Mouse (Mus musculus) intestine, embryonic 14.5 days (tissue): ENCODE results near the gene Drc1. TPM values are rescaled to one million over a fixed set of nuclear protein-coding genes. Genes with fewer than 3 reads are reported as not detected.

Source experiments
- ATAC-seq: fragments of 200-750 bp; cut with Nextera tagmentation; replicated peaks from 2 replicates; pipeline ENCODE4 v1.8.0; 2017; ENCODE audit warnings: low read depth, moderate number of reproducible peaks, moderate TSS enrichment, moderate library complexity; ENCODE audit not compliant: low FRiP score, low TSS enrichment
- DNase-seq: peaks from one replicate; pipeline ENCODE4 v3.0.0-alpha.2; 2018; ENCODE audit warnings: low spot score
- H3K27ac ChIP-seq: fragments of 300-500 bp; sonication (generic); 2 replicates; pipeline ENCODE4 v1.5.1; 2014; ENCODE audit warnings: low read depth, mild to moderate bottlenecking, control low read depth
- H3K27me3 ChIP-seq: fragments of 300-500 bp; sonication (generic); replicated peaks from 2 replicates; pipeline ENCODE4 v1.6.1; 2014; ENCODE audit warnings: low read length, control low read depth; ENCODE audit not compliant: control insufficient read depth, insufficient read depth
- H3K36me3 ChIP-seq: fragments of 300-500 bp; sonication (generic); 2 replicates; pipeline ENCODE4 v1.6.1; 2014; ENCODE audit warnings: low read length, control low read depth; ENCODE audit not compliant: control insufficient read depth, insufficient read depth
- H3K4me1 ChIP-seq: fragments of 300-500 bp; sonication (generic); replicated peaks from 2 replicates; pipeline ENCODE4 v1.6.1; 2014; ENCODE audit warnings: low read length, control low read depth, mixed read lengths; ENCODE audit not compliant: control insufficient read depth, insufficient read depth
- H3K4me2 ChIP-seq: fragments of 300-500 bp; sonication (generic); 2 replicates; pipeline ENCODE4 v1.6.1; 2014; ENCODE audit warnings: low read length
- H3K4me3 ChIP-seq: fragments of 300-500 bp; sonication (generic); 2 replicates; pipeline ENCODE4 v1.5.1; 2014; ENCODE audit warnings: low read depth, low read length, control low read depth, mixed read lengths
- H3K9ac ChIP-seq: fragments of 300-500 bp; sonication (generic); 2 replicates; pipeline ENCODE4 v1.6.1; 2014; ENCODE audit warnings: mild to moderate bottlenecking, low read length
- H3K9me3 ChIP-seq: fragments of 300-500 bp; sonication (generic); 2 replicates; pipeline ENCODE4 v1.6.1; 2016; ENCODE audit warnings: low read length, control low read depth; ENCODE audit not compliant: control insufficient read depth
- WGBS: fragments of 180-500 bp; shearing (Covaris S2); extraction: QIAGEN DNeasy Blood & Tissue Kit; methylation state at CpG from one replicate; pipeline ENCODE4 v1.1.7; 2014; 5-methylcytosine and 5-hydroxymethylcytosine counted together
- polyA plus RNA-seq: library from polyadenylated mRNA; unstranded; fragments of >200 nt; fragmentation: Nextera tagmentation; extraction: Ambion mirVana; gene quantifications from 2 replicates; pipeline ENCODE4 v1.2.1, GENCODE M21; 2014

The Drc1 gene
- polyA plus RNA-seq, 1 experiment from 2014 or later = 0.46 TPM

GRCm38 (mm10) chr5:30382876-30383275 is 101.7 kb downstream of the Drc1 start:
- Histone ChIP-seq H3K9ac (no peak overlapping the region), H3K9me3 (no peaks in the 10 kb centered on the region), H3K27ac (no peak overlapping the region), H3K4me2 (no peak overlapping the region), H3K27me3 (no peaks in the 10 kb centered on the region), H3K4me3 (no peak overlapping the region), H3K36me3 (no peaks in the 10 kb centered on the region), H3K4me1 (0 out of 2 replicates have a peak, but pooled peaks cover 5% of the 10 kb centered on the region)
- WGBS = 35% methylated on average over 7 of the region's 7 CpGs
- DNase-seq = no peak
- no peak for ATAC-seq

- no peaks in the 10 kb centered on the region for H3K36me3 ChIP-seq
- no peaks in the 10 kb centered on the region for H3K27me3 ChIP-seq
- H3K9ac ChIP-seq = no peak overlapping the region
- 0 out of 2 replicates have a peak, but pooled peaks cover 4% of the 10 kb centered on the region for H3K4me1 ChIP-seq
- H3K9me3 ChIP-seq = no peaks in the 10 kb centered on the region
- no peak overlapping the region for H3K4me3 ChIP-seq
- WGBS = 77% methylated on average over 6 of the region's 6 CpGs
- H3K27ac ChIP-seq = no peak overlapping the region
- no peak for ATAC-seq
- DNase-seq = no peak
- H3K4me2 ChIP-seq = no peak overlapping the region
These were observed 106.5 kb downstream of the Drc1 start for GRCm38 (mm10) chr5:30387726-30388125.

GRCm38 (mm10) chr5:30389836-30390235 is 108.6 kb downstream of the Drc1 start:
- WGBS = 85% methylated on average over 5 of the region's 5 CpGs
- ATAC-seq (no peak), DNase-seq (no peak)
- Histone ChIP-seq H3K9ac (no peak overlapping the region), H3K4me2 (no peak overlapping the region), H3K27me3 (no peaks in the 10 kb centered on the region), H3K36me3 (no peaks in the 10 kb centered on the region), H3K27ac (no peak overlapping the region), H3K4me1 (no peaks in the 10 kb centered on the region), H3K4me3 (no peak overlapping the region), H3K9me3 (no peaks in the 10 kb centered on the region)

- Histone ChIP-seq H3K4me1 (no peaks in the 10 kb centered on the region), H3K27me3 (no peaks in the 10 kb centered on the region), H3K4me2 (no peak overlapping the region), H3K27ac (no peak overlapping the region), H3K36me3 (no peaks in the 10 kb centered on the region), H3K4me3 (no peak overlapping the region), H3K9me3 (no peaks in the 10 kb centered on the region), H3K9ac (no peak overlapping the region)
- 31% methylated on average over 7 of the region's 7 CpGs for WGBS
- ATAC-seq (peak; percentile 53; the same call in 1 of the 2 replicates), DNase-seq (peak; percentile 91)
These were observed 110.3 kb downstream of the Drc1 start for GRCm38 (mm10) chr5:30391473-30391872.

GRCm38 (mm10) chr5:30400521-30400920 is 119.3 kb downstream of the Drc1 start:
- no peak overlapping the region for H3K4me3 ChIP-seq

GRCm38 (mm10) chr5:30401165-30401564 is 120.0 kb downstream of the Drc1 start:
- Histone ChIP-seq H3K27me3 (no peaks in the 10 kb centered on the region), H3K36me3 (no peaks in the 10 kb centered on the region), H3K4me2 (no peak overlapping the region), H3K4me3 (no peak overlapping the region), H3K9me3 (0 out of 2 replicates have a peak, but pooled peaks cover 4% of the 10 kb centered on the region), H3K27ac (no peak overlapping the region), H3K4me1 (no peaks in the 10 kb centered on the region), H3K9ac (no peak overlapping the region)
- ATAC-seq = no peak
- 53% methylated on average over 8 of the region's 8 CpGs for WGBS
- no peak for DNase-seq

More at GRCm38 (mm10) chr5:30400521-30400920, 119.3 kb downstream of the Drc1 start:
- H3K9me3 ChIP-seq = 0 out of 2 replicates have a peak, but pooled peaks cover 4% of the 10 kb centered on the region
- no peaks in the 10 kb centered on the region for H3K4me1 ChIP-seq
- no peak overlapping the region for H3K4me2 ChIP-seq
- DNase-seq = no peak
- WGBS = 86% methylated on average over 5 of the region's 5 CpGs
- no peak overlapping the region for H3K27ac ChIP-seq
- no peak overlapping the region for H3K9ac ChIP-seq
- ATAC-seq = no peak
- H3K36me3 ChIP-seq = no peaks in the 10 kb centered on the region
- H3K27me3 ChIP-seq = no peaks in the 10 kb centered on the region

- H3K9me3 ChIP-seq = no peaks in the 10 kb centered on the region
- no peak for DNase-seq
- H3K27ac ChIP-seq = no peak overlapping the region
- no peak overlapping the region for H3K4me3 ChIP-seq
- H3K36me3 ChIP-seq = no peaks in the 10 kb centered on the region
- H3K9ac ChIP-seq = no peak overlapping the region
- 19% methylated on average over 9 of the region's 9 CpGs for WGBS
- no peak overlapping the region for H3K4me2 ChIP-seq
- H3K27me3 ChIP-seq = no peaks in the 10 kb centered on the region
- no peak for ATAC-seq
- H3K4me1 ChIP-seq = no peaks in the 10 kb centered on the region; the same call in 1 of the 2 replicates
These were observed 125.7 kb downstream of the Drc1 start for GRCm38 (mm10) chr5:30406876-30407275.

- H3K36me3 ChIP-seq = no peaks in the 10 kb centered on the region
- no peak overlapping the region for H3K4me3 ChIP-seq
- H3K4me1 ChIP-seq = no peaks in the 10 kb centered on the region; the same call in 1 of the 2 replicates
- H3K4me2 ChIP-seq = no peak overlapping the region
- DNase-seq (no peak), ATAC-seq (no peak)
- H3K9ac ChIP-seq = no peak overlapping the region
- 73% methylated on average over 10 of the region's 10 CpGs for WGBS
- H3K27me3 ChIP-seq = no peaks in the 10 kb centered on the region
- H3K9me3 ChIP-seq = no peaks in the 10 kb centered on the region
- no peak overlapping the region for H3K27ac ChIP-seq
These were observed 130.3 kb downstream of the Drc1 start for GRCm38 (mm10) chr5:30411524-30411923.

GRCm38 (mm10) chr5:30415381-30415780 is 134.2 kb downstream of the Drc1 start:
- Histone ChIP-seq H3K4me3 (no peak overlapping the region), H3K36me3 (no peaks in the 10 kb centered on the region), H3K4me1 (no peaks in the 10 kb centered on the region), H3K9me3 (no peaks in the 10 kb centered on the region), H3K27me3 (no peaks in the 10 kb centered on the region), H3K27ac (no peak overlapping the region), H3K9ac (no peak overlapping the region), H3K4me2 (no peak overlapping the region)
- DNase-seq = no peak
- no peak for ATAC-seq
- 57% methylated on average over 2 of the region's 2 CpGs for WGBS
